Mouse (Mus musculus): ENCODE measurements around the gene Dyrk1a.

Gene Dyrk1a

GRCm38 (mm10) chr16:94569229-94570176 lies at the start of gene Dyrk1a:
Dyrk1a (plus strand) TSS chr16:94570010.
- peak; percentile 99 for DNase-seq (ENCODE audit: low read depth)

GRCm38 (mm10) chr16:94523594-94524377 lies 46.0 kb upstream of the Dyrk1a start:
- DNase-seq (ENCODE audit: low read depth) = no peak

- no peak for DNase-seq (ENCODE audit: low read depth)
Measured at GRCm38 (mm10) chr16:94524691-94525090, 45.1 kb upstream of the Dyrk1a start.

GRCm38 (mm10) chr16:94525955-94526343 lies 43.9 kb upstream of the Dyrk1a start:
- no peak for DNase-seq (ENCODE audit: low read depth)

GRCm38 (mm10) chr16:94526344-94527151 lies 43.3 kb upstream of the Dyrk1a start, which contains the start of gene Vps26c:
Vps26c (minus strand) TSS chr16:94526830.
- peak; percentile 95 for DNase-seq (ENCODE audit: low read depth)

- no peak for DNase-seq (ENCODE audit: low read depth)
Measured at GRCm38 (mm10) chr16:94527152-94527534, 42.7 kb upstream of the Dyrk1a start.

GRCm38 (mm10) chr16:94527546-94527945 lies 42.3 kb upstream of the Dyrk1a start:
- DNase-seq (ENCODE audit: low read depth) = no peak

- no peak for DNase-seq (ENCODE audit: low read depth)
Measured at GRCm38 (mm10) chr16:94531268-94531667, 38.5 kb upstream of the Dyrk1a start.

GRCm38 (mm10) chr16:94533679-94534078 lies 36.1 kb upstream of the Dyrk1a start:
- no peak for DNase-seq (ENCODE audit: low read depth)

GRCm38 (mm10) chr16:94535716-94536115 lies 34.1 kb upstream of the Dyrk1a start:
- no peak for DNase-seq (ENCODE audit: low read depth)

GRCm38 (mm10) chr16:94536417-94537158 lies 33.2 kb upstream of the Dyrk1a start:
- no peak for DNase-seq (ENCODE audit: low read depth)

- DNase-seq (ENCODE audit: low read depth) = no peak
Measured at GRCm38 (mm10) chr16:94537159-94537527, 32.7 kb upstream of the Dyrk1a start.

GRCm38 (mm10) chr16:94540140-94540539 lies 29.7 kb upstream of the Dyrk1a start:
- DNase-seq (ENCODE audit: low read depth) = no peak

- DNase-seq (ENCODE audit: low read depth) = no peak
Measured at GRCm38 (mm10) chr16:94542898-94543297, 26.9 kb upstream of the Dyrk1a start.

GRCm38 (mm10) chr16:94544540-94545105 lies 25.2 kb upstream of the Dyrk1a start:
- DNase-seq (ENCODE audit: low read depth) = no peak

- no peak for DNase-seq (ENCODE audit: low read depth)
Measured at GRCm38 (mm10) chr16:94545781-94546562, 23.8 kb upstream of the Dyrk1a start.

GRCm38 (mm10) chr16:94549813-94550212 lies 20.0 kb upstream of the Dyrk1a start:
- no peak for DNase-seq (ENCODE audit: low read depth)

- no peak for DNase-seq (ENCODE audit: low read depth)
Measured at GRCm38 (mm10) chr16:94551934-94552333, 17.9 kb upstream of the Dyrk1a start.

- DNase-seq (ENCODE audit: low read depth) = no peak
Measured at GRCm38 (mm10) chr16:94555346-94555745, 14.5 kb upstream of the Dyrk1a start.

- DNase-seq (ENCODE audit: low read depth) = no peak
Measured at GRCm38 (mm10) chr16:94556228-94556627, 13.6 kb upstream of the Dyrk1a start.

All from c-Kit-positive CD71-negative TER-119-negative erythroid progenitor cells, embryonic 14.5 days (primary cell).